Mouse (Mus musculus) c-Kit-positive CD71-positive TER-119-positive erythroid progenitor cells, embryonic 14.5 days (primary cell): ENCODE results near the gene Foxf1.

ENCODE experiments used
- DNase-seq: peaks from one replicate; pipeline ENCODE4 v3.0.0-alpha.2; 2013; ENCODE audit warnings: low spot score

Gene Foxf1

GRCm38 (mm10) chr8:121084210-121084951 is at the start of gene Foxf1:
Foxf1 (plus strand) TSS chr8:121084386.
- no peak for DNase-seq

DNA sequence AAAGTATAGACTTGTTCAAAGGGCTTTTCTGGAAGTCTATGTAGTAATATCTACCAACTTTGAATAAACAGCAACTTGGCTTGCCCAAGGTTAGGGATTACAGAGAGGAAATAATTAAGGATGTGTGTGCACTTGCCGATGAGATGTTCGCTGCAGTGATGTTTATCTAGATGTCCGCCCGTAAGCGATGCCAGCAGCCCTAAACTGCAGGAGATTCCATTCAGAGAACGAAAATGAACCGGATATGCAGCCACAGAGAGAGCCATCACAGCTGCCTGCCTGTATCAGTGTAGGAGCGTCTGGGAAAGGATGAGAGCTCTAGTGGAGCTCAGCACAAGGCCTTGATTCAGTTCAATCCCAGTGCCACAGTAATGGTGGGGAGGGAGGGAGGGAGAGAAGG is 48.6 kb upstream of the Foxf1 start:
- no peak for DNase-seq

- DNase-seq = no peak
These were observed 40.3 kb upstream of the Foxf1 start for GRCm38 (mm10) chr8:121043719-121044440.

- no peak for DNase-seq
These were observed 36.7 kb upstream of the Foxf1 start for GRCm38 (mm10) chr8:121047441-121047840.

DNA sequence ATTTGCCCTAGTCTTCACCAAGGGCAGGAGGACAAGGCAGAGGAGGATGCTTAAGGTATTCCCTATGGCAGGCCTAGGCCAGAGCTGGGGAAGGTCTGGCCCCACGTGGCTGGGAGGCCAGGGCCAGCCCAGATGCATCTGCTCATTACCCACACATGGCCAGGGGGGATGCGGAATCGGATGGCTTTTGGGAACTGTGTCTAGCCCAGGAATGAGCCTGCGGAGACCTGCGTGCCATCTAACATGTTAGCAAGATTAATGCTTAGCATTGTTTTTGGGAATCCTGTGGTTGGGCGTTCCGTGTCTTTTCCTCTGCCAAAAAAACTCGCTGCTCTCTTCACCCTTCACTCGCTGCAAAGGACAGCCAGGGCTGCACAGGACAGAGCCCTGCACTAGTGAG is 26.1 kb upstream of the Foxf1 start:
- no peak for DNase-seq

DNA sequence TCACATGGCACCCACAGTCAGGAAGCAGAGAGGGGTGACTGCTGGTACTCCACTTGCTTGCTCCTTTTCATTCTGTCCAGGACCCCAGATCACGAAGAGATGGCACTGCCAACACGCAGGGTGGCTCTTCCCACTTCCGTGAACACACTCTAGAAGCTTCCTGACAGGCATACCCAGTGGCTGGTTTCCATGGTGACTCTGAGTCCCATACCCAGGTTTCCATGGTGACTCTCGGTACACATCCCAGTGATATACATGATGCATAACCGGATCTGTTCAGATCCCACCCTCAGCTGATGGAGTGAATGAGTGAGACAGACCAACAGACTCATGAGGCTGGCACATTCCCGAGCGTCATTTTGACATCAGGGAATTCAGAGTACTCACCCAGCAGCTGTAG is 25.1 kb upstream of the Foxf1 start:
- no peak for DNase-seq

GRCm38 (mm10) chr8:121062521-121062920 is 21.7 kb upstream of the Foxf1 start:
- no peak for DNase-seq

GRCm38 (mm10) chr8:121063649-121064048 is 20.5 kb upstream of the Foxf1 start:
- DNase-seq = no peak

- no peak for DNase-seq
These were observed 12.7 kb upstream of the Foxf1 start for GRCm38 (mm10) chr8:121071454-121071853.

GRCm38 (mm10) chr8:121072406-121073130 is 11.6 kb upstream of the Foxf1 start:
- DNase-seq = no peak

DNA sequence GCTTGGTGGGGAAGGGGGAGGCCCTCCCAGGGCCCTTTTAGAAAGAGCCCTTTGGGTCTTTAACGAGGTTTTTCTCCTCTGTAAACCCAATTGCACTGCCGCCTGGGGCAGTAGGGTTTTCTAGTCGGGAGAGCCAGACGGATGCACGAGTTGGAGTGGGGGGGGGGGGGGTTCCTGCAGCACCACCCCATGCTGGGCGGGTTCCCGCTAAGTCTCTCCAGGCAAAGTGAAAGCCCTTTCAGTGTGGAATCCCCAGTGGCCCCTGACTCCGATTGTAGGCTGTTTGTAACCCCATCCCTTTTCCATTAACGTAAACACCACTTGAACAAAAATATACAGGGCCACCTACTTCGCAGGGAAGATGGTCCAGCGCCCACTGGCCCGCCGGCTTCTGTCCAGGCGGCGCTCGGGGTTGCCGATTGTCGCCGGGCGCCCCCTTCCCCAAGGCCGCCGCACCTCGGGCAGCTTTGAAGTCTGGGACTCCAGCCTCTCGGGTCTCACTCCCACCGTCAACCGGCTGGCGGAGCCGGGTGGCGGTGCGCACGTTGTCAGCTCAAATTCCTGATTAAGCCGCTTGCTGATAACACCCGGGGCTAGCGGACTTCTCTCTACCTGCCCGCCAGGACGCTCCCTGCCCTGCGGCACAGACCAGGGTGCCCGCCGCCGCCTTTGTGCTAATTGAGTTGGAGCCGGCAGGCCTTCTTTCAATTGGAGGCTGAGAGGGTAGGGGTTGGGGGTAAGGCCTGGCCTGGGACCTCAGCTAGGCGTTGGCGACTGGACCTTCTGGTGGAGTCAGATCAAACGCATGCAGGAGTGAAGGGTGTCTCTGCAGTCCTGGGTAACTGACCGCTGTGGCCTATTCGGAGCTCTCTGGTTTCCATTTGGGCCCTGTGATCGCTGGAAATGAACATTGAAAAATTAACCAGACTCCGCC is 10.7 kb upstream of the Foxf1 start:
- no peak for DNase-seq

DNA sequence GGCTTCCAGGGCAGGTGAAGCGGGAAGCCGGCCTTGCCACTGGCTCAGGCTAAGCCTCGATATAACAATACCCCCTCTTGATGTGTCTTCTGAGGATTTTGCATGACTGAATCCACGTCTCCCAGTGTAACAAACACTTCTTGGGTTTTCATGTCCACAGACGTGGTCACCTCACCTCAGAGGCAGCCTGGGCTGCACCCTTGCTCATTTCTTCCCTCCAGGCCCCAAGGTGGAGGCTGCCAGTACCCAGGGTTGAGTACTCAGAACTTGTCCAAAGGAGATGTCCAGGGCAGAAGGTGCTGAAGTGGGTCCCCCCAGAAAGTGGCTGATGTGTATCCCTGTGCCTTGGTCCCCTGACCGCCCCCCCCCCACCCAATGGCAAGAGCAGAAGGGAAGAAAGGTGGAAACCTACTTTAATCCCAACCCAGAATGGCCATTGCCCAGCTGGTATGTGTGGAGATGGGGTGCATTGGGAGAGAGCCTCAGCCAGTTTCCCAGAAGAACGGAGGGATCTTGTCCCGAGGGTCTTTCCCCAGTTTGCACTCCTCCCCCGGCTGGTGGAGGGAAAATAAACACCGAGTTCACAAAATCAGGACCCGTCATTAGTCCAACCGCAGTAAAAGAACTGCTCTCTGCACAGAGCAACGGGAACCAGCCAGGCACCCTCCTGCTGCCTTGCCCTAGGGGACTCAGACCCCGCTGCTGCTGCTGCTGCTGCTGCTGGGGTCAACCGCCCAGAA is 9.9 kb upstream of the Foxf1 start:
- DNase-seq = no peak

GRCm38 (mm10) chr8:121074848-121075145 is 9.4 kb upstream of the Foxf1 start:
- DNase-seq = no peak

DNA sequence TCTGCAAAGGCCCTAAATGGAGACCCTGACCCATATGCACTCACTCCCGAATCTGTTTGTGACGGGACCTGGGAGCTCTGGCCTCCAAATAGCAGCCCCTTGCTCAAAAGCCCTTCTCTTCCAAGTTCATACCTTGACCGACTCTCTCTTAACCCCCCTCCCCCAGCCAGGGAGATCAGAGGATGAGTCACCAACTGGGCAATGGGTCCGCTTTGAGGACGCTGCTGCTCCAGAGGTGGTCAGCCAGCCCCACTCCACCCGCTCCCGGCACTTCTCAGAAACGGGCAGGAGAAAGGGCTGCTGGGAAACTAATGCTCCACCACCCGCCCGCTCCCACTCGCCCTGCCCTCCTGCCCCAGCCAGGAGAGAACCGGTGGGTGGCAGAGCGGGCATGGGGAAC is 8.2 kb upstream of the Foxf1 start:
- no peak for DNase-seq

DNA sequence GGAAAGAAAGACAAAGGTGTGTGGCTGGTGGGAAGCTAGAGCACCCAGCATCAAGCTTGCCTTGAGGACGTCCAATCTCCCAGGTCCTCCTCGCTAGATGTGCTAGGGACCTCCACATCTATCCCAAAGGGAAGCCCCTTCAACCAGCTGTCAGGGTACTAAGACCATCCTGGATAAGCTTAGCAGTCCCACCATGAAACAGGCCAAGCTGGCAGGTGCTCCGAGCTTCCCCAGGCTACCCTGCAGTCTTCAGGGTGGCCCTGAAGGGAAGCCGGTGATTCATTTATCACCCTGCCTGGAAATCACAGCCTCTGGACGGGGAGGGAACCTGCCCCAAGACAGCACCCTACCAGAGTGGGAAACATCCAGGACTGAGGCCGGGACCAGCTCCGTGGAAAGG is 7.6 kb upstream of the Foxf1 start:
- DNase-seq = no peak

DNA sequence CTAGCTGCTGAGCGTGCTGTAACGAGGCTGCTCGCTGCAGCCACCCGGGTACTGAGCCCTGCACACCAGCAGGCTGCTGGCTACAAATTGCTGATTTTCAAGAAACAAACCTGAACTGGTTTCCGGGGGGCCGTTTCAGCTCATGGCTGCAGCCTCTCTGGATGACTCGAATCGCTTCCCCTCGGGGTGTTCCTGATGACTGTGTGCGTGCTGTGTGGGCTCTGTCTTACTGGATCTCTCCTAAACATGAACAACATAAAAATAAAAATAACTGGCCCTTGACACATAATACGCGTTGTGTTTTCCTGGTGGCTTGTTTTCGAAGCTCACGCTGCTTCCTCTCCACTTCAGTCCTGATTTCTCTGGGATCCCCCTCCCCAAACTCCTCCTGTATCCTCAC is 5.5 kb upstream of the Foxf1 start:
- DNase-seq = no peak

DNA sequence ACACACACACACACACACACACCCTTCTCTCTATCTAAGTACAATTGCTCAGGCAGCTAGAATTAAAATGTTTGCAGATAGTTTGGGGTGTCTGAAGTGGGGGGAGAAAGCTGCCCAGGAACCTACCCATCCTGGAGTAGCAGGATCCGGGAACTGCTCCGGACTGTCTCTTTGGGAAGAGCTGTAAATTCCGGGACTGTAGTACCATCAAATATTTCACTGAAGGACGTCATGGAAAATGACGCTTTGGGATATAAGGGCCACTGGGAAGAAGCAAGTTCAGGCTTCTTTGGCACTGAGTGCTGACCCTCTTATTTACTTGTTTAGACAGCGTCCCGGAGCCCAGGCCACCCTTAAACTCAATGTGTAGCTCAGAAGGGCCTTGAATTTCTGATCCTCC is 5.0 kb upstream of the Foxf1 start:
- DNase-seq = no peak

GRCm38 (mm10) chr8:121079944-121080343 is 4.2 kb upstream of the Foxf1 start:
- DNase-seq = no peak

- DNase-seq = no peak
These were observed 3.7 kb upstream of the Foxf1 start for GRCm38 (mm10) chr8:121080361-121081090.

GRCm38 (mm10) chr8:121081398-121081797 is 2.8 kb upstream of the Foxf1 start:
- DNase-seq = no peak
